Mouse (Mus musculus): ENCODE data around the gene Cmc2.

Cmc2 gene

DNA sequence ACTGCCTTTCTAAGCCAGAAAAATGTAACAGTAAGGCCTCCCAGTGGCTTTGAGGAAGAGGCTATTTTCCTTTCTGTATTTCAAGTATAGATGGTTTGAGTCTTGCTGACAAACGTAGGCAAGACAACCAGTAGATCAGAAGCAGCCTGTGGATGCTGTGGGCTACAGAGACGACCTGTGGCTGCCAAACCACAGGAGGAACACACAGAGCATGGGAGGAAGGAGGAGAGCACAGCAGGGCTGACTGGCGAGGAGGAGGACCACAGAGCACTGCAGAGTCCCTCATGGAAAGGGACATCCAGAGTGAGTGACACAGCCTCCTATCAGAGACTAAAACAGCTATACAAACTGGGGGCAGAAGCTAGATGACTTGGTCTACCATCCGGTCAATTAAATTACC lies 16.0 kb downstream of the Cmc2 start:
- no peak for DNase-seq

DNA sequence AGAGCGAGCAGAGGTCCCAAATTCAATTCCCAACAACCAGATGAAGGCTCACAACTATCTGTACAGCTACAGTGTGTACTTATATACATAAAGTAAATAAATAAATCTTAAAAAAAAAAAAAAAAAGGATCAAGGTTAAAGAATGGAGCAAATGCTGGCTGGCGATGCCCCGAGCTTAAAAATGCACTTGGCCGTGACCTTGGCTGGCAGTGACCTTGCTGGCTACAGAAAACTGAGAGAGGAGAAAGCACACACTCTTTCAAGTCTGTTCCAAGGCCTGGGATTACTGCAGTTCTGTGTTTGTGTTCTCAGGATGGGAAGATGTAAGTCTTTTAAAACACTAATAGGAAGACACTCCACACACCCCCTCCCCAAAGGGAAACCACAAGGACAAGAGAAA lies 16.5 kb downstream of the Cmc2 start:
- no peak for DNase-seq

DNA sequence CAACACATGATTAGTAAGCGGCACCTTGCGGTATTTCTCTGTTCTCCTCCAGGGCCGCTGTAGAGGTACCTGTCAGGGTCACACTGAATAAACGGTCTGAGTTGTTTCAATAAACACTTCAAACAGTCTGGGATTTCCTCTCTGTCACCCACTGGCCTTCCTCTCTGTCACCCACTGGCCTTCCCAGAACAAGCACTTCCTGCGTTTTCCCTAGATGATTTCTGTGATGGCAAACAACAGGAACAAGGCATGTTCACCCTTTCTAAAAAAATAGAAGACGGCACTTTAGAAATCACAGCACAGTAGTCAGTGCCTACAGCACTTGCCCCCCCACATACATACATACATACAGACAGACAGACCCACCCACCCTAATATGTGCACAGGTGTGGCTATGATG lies 25.7 kb downstream of the Cmc2 start:
- no peak for DNase-seq

DNA sequence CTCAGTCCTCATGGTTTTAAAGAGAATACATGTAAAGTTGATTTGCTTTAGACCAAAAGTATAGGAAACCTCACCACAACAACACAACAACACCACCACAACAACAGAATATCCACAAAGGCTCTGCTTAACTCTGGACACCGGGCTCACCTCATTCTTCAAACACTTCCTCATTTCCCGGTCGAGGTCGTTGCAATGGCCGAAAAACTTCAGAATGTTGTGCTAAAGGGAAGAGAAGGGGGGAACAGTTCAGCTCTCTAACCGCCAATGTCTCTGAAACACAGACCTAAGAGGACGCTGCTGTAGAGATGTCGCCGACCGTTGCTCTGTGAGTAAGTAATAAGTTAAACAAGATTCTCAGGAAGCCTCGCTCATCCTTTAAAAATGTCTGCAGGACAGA lies 27.3 kb downstream of the Cmc2 start:
- no peak for DNase-seq

DNA sequence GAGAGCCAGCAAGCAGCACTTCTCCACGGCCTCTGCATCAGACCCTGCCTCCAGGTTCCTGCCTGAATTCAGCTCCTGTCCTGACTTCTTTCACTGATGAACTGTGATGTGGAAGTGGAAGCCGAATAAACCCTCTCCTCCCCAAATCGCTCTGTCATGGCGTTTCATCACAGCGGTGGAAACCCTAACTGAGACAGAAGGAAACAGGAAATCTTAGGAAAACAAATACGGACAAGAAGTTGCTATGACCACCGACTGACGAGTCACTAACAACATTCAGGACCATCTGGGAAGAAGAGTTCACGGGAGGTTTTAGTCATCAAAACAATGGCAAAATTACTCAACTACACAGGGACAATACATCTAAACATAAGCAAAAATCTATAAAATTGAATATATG lies 28.6 kb downstream of the Cmc2 start:
- DNase-seq = peak; percentile 13

DNA sequence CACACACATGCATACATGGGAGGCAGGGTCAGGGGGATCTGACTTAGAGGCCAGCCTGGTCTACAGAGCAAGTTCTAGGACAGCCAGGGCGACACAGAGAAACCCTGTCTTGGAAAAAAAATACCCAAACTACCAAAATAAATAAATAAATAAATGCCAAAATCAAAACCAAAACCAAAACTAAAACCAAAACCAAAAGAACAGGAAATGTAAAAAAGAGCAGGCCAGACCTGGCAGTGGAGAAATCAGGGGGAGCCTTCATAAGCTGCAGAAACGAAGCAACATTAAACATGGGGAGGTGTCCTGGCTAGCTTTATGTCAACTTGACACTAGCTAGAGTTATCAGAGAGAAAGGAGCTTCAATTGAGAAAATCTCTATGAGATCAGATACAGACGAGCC lies 29.1 kb downstream of the Cmc2 start:
- no peak for DNase-seq

DNA sequence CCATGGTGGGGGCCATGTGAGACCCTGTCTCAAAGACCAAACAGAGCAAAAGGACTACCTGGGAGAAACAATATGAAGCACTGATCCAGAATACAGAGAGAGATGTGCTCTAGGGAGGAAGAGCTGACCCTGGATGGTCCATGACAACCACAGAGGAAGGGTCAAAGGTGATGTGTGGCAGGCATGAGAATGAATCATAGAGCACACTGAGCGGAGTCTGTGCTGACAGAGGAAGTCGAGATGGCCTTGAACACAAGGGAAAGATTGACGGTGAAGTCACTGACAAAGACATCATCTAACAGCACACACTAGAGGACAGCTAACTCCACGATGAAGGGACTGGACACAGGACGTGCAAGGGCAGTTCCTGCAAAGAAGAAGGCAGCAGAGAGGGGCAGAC lies 29.8 kb downstream of the Cmc2 start:
- DNase-seq = no peak

DNA sequence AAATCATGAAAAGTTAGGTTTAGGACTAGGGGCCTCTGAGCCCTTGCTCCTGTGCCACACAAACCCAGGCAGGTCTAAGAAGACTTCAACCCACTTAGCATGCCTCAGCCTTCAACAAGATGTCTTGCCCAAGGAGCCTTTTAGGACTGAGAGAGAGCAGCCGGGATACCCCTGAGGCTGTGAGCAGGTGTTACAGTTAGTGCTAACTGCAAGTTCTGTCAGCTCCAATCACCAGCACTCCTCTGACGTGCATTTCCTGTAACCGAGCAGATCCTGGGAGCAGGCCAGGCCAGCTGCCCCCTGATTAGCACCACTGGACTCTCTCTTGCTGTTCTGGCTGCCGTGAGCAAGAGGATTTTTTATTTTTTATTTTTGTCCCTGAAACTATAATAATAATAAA lies 33.4 kb downstream of the Cmc2 start:
- no peak for DNase-seq

DNA sequence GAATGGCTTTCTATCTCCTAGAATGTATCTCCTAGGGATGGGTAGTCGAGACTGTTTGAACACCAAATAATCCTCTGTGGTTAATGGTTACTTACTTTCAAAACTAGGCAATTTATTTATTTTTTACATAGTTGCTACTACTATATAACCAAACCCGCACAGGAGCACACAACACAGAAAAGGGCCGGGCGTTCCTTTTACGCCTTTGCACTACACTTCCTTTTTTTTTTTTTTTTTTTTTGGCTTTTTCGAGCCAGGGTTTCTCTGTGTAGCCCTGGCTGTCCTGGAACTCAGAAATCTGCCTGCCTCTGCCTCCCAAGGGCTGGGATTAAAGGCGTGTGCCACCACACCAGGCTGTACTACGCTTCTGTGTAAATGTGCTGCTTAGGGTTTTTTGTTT lies 39.9 kb downstream of the Cmc2 start:
- no peak for DNase-seq

DNA sequence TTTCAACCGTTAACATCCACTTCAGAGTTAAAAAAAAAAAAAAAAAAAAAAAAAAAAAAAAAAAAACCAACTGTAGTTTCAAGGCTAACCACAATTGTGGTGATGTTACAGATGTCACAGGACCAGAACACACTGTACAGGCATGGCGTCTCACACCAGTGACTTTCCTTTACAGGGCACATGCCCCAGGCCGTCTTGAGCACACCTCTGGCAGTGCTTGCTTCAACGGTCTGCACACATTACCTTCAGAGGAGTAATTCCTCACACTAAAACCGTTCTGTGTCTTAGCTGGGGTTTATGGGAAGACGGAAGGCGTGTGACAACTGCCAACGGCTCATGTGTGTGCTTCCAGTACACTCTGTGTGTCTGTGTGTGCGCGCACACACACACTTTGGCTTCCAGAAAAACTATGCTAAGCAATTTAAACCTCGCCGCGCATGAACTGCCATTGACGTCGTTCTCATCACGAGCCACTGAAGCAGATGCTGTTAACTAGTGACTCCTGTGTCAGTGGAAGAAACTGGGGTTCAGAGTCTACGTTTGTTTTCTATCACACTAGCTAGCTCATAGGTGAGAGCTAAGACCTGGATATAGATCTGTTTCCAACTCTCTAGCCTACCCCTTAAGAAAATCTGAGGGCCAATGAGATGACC lies 45.3 kb downstream of the Cmc2 start:
- no peak for DNase-seq

DNA sequence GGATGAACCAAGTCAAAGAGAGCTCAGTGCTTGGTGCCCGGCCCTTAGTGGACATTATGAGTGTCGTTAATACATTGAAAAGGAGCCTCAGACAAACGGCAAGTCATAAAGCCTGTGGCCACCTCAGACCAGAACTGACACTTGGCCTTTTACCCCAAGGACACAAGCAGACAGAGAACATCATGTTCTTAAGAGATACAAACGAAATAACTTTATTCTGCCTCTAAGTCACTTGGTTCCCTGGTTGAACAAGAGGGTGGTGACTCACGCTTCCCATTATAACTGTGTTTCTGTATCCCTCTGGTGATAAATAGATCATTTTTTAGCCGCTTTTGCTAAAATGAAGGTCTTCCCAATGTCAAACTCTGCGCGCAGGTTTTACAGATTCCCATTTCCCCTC lies 47.3 kb downstream of the Cmc2 start:
- DNase-seq = no peak

DNA sequence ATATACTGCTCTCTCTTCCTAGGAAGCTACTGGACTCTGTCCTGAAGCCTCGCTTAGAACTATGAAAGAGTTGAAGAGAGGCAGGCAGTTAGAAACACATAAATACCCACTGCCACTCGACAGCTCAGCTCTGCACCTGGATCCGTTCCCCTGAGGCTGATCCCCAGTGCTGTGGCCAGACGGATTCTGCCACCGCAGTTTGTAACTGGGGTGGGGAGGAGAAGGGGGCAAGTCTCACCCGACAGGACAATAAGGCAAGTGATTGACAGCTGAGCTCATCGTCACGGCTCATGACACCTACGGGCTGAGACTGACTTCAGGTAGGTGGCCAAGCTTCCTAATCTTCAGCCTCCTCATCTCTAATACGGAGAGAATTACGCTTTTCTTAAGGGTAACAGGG lies 47.7 kb downstream of the Cmc2 start:
- no peak for DNase-seq

DNA sequence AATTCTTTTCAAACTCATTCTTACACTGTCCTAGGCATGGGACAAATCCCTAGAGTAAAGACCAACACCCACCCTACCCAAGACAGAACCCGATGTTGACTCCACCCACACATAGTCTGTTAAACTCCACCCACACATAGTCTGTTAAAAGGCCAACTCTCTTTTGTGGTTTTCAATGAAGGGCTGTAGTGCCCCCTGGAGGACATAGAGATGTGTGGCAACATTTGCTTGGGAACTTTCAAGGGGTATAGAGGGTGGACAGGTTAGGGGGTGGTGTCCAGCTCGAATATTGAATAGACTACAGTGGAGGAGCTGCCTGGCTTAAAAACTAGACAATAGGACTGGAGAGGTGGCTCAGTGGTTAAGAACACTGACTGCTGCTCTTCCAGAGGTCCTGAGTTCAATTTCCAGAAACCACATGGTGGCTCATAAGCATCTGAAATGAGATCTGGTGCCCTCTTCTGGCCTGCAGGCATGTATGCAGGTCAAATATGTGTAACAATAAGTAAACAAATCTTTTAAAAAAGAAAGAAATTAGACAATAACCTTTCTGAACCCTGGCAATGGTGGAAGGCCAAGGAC lies 48.4 kb downstream of the Cmc2 start:
- DNase-seq = peak; percentile 35

DNA sequence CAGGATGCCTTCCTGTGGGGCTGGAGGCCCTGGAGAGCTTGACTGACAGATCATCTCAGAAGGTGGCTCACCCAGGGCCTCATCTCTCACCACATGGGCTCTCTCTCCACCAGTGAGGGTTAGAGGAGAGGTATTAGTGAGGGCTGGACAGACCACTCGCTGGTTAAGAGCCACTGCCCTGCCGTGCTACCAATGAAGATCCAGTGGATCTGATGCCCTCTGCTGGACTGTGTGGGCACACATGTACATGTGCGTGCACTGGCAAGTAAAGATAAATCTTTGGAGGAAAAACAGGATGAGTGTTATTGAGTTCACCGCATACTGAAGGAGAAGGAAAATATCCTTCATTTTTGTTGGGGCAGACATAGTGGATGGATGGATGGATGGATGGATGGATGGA lies 52.6 kb downstream of the Cmc2 start:
- peak; percentile 76 for DNase-seq

DNA sequence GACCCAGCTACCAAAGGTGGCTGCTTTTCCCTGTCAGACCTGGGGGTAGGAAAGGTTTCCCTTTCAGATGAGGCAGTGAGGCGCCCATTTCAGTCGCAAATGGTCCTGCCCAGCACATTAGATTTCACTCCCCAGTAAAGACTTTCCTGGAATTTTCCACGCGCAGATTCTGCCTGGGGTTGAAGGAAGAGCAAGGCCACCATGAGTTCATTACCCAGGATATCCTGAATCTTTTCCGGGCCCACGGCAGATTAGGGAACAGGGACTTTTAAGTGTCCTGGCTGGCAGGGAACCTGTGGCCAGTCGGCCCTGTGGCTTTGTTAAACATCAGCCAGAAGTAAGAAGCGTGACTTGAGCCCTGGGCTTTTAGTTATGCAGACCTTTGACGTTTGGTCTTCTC lies 53.9 kb downstream of the Cmc2 start:
- no peak for DNase-seq

DNA sequence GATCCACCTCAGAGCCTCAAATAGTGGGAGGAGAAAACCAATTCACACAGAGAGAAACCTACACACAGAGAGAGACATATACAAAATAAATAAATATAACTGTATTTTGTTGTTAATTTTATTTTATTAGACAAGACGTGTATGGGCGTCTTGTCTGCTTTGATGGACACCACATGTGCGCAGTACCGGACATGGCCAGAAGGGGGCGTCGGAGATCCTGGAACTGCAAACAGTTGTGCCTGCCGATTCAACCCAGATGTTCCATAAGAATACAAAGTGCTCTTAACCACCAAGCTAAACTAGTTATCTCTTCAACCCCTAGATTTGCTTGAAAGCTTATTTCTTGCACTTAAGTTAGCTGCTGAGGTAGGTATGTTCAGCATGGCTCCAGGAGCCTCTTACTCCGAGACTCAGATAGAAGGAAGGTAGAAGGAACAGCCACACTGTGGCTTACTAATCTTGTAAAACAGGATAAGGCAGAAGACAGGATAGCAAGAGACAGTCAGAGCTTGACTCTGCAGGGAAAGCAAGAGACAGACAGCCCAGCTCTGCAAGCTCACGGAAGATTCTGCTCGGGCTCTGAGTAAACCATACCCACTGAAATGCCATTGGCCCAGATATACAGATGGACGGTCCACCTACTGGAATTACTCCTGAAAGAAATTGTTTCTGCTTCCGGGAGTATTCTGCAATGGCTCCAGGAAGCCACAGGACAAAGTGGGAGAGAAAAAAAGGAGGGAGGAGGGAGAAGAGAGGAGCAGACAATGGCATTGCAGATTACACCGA lies 54.9 kb downstream of the Cmc2 start:
- DNase-seq = peak; percentile 60

DNA sequence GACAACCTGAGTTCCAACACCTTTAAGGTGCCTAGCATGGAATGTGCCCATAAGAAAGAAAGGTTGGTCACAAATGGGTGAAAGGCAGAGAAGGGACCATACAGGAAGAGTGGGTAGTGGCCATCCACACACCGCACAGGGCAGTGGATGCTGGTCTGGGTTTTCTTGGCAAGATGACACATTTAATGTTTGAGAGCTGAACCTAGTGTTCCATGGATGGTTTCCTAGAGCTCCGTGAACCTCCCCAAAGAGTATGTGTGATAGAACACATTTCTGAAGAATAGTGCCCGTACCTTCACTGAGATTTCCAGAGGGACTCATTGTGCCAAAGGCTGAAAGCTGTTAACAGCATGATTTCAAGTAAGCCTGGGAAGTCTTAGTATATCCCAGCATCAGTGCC lies 56.7 kb downstream of the Cmc2 start:
- no peak for DNase-seq

DNA sequence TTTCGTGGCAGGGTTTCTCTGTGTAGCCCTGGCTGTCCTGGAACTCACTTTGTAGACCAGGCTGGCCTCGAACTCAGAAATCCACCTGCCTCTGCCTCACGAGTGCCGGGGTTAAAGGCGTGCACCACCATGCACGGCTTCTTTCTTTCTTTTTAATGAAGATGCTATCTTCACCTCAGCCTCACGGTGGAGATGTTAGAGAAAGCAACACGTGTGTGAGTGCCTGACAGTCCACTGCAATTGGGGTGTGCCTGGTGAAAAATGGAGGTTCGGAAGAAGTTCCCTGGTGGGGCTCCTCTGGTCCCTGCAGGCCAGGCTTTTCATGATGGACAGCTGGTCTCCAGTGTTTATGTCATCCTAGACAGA lies 57.2 kb downstream of the Cmc2 start:
- no peak for DNase-seq

DNA sequence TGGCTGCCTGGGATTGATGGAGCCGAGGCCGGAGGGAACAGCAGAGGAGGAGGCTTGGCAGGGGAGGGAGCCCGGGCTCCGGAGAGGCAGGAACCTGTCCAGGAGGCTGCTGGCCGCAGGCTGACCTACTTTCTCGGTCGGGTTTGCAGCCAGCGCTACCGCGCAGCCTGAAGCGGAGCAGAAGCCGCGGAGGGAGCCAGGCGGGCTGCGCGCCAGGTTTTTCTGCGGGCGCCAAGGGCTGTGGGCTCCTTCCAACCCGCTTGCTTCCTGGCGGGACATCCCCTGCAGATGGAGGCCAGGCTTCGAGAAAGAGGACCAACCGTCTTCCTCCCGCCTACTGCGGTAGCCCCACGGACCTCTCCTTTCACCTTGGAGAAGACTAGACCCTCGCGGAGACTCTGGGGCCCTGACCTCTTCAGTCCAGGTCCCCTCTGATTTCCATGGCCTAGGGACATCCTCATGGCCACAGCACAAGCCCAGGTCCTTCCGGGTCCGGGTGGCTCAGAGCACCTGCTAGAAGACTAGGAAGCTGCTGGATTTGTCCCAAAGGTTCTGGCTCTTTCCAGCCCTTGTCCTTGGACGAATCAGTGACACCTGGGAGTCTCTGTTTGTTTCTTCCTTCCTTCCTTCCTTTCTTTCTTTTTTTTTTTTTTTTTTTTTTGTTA lies 57.8 kb downstream of the Cmc2 start:
- peak; percentile 74 for DNase-seq

DNA sequence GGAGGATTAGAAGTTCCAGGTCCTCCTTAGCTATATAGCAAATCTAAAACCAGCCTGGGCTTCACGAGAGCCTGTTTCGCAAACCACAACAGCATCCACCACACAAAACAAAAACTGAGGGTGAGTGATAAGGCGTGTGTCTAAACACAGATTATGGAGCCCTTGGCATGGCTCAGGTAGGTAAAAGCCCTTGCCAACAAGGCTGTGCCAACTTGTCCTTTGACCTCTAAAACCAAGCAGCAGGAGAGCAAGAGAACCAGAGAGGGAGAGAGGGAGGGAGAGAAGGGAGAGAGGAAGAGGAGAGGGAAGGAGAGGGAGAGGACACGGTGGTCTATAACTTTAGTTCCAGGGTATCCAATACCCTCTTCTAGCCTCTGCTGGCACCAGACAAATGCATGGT lies 59.1 kb downstream of the Cmc2 start:
- no peak for DNase-seq

DNA sequence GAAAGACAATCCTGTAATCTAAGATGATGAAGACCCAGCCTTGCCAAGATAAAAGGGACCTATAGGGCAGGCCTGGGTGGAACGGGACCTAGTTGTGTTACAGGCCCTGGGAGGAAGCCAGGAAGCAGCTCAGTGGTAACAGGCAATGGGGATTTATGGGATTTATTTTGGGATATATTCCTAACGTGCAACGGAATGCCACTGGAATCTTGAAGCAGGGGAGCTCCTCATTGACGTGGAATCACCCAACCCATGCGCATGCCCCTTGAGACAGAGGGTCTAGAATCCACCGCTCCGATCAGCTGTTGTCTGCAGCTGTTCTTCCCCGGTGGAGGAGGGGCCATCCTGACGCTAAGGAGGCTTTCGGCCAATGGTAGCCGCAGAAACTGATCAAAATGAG lies 69.2 kb downstream of the Cmc2 start:
- no peak for DNase-seq

DNA sequence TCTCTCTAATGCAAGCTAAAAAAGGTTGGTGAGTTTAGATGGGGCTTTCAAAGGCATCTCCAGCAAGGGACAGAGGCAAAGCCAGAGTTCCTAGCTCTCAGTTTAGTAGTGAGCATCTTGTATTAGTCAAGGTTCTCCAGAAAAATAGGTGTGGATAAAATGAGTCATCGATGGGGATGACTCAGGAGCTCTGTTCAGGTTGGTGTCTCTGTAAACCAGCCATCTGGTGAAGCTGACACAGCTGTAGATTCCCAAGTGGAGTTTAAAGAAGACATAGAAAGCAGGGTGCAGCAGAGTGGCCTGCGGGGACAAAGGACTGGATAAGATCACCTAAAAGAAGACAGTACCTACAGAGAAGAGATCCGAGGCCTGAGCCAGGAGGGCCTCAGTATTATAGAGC lies 73.2 kb downstream of the Cmc2 start:
- no peak for DNase-seq

DNA sequence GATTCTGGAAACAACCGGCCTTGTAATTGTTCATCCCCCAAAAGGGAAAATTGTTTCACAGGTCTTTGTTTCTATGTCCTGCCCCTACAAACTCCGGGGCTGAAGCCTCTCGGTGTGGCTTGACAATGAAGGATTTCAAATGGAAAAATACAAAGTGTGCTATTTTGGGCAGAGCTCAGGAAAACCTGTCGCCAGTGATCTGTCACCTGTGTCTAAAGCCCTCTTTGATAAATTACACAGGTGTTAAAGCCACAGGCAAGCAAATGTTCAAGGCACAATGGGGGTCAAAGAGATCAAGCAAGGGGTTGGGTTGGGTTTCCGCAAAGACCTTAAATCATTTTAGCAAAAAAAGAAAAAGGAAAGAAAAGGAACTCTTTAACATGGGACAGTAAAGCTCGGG lies 78.6 kb downstream of the Cmc2 start:
- DNase-seq = no peak
